Mouse (Mus musculus) liver, embryonic 15.5 days (tissue): ENCODE measurements around the gene Polrmt. TPM values are rescaled to one million over a fixed set of nuclear protein-coding genes. Genes with fewer than 3 reads are reported as not detected.
A peak's percentile ranks its signal among the peaks of the same experiment; 100 is the strongest.

Experiments used
- ATAC-seq: fragments of 200-750 bp; cut with Nextera tagmentation; 2 replicates; pipeline ENCODE4 v1.8.0; 2017; ENCODE audit warnings: moderate number of reproducible peaks, mild to moderate bottlenecking, moderate library complexity; ENCODE audit not compliant: insufficient read depth
- H3K27ac ChIP-seq: fragments of 300-500 bp; sonication (generic); replicated peaks from 2 replicates; pipeline ENCODE4 v1.5.1; 2015; ENCODE audit warnings: mild to moderate bottlenecking, inconsistent platforms
- H3K27me3 ChIP-seq: fragments of 300-500 bp; sonication (generic); 2 replicates; pipeline ENCODE4 v1.6.1; 2015; ENCODE audit warnings: mild to moderate bottlenecking, inconsistent platforms
- H3K36me3 ChIP-seq: fragments of 300-500 bp; sonication (generic); replicated peaks from 2 replicates; pipeline ENCODE4 v1.6.1; 2015; ENCODE audit warnings: moderate library complexity, mild to moderate bottlenecking, inconsistent platforms
- H3K4me1 ChIP-seq: fragments of 300-500 bp; sonication (generic); replicated peaks from 2 replicates; pipeline ENCODE4 v1.6.1; 2015; ENCODE audit warnings: inconsistent platforms
- H3K4me2 ChIP-seq: fragments of 300-500 bp; sonication (generic); 2 replicates; pipeline ENCODE4 v1.6.1; 2015; ENCODE audit warnings: moderate library complexity, mild to moderate bottlenecking, inconsistent platforms
- H3K4me3 ChIP-seq: fragments of 300-500 bp; sonication (generic); replicated peaks from 2 replicates; pipeline ENCODE4 v1.5.1; 2015; ENCODE audit warnings: mild to moderate bottlenecking, inconsistent platforms
- H3K9ac ChIP-seq: fragments of 300-500 bp; sonication (generic); 2 replicates; pipeline ENCODE4 v1.6.1; 2015; ENCODE audit warnings: moderate library complexity, mild to moderate bottlenecking, inconsistent platforms
- H3K9me3 ChIP-seq: fragments of 300-500 bp; sonication (generic); replicated peaks from 2 replicates; pipeline ENCODE4 v1.6.1; 2016; ENCODE audit warnings: inconsistent platforms
- WGBS: fragments of 180-500 bp; shearing (Covaris S2); methylation state at CpG from one replicate; pipeline ENCODE4 v1.1.7; 2015; ENCODE audit warnings: mixed read lengths; ENCODE audit not compliant: insufficient replicate concordance; 5-methylcytosine and 5-hydroxymethylcytosine counted together
- polyA plus RNA-seq: library from polyadenylated mRNA; unstranded; fragments of >200 nt; fragmentation: Nextera tagmentation; extraction: Ambion mirVana; gene quantifications from 2 replicates; pipeline ENCODE4 v1.2.1, GENCODE M21; 2015

Gene Polrmt
- 15.6 and 17.7 TPM in 2 replicates for polyA plus RNA-seq

GRCm38 (mm10) chr10:79745898-79746773 lies at the start of gene Polrmt:
Gene Polrmt (minus strand): TSS chr10:79746581.
- peak within 1 kb of the TSS; percentile 65 for H3K9ac ChIP-seq
- WGBS: 3% methylated on average over 38 of the region's 38 CpGs

GRCm38 (mm10) chr10:79795905-79796304 lies 49.5 kb upstream of the Polrmt start:
- Histone ChIP-seq H3K27me3 (peaks cover 23% of the 10 kb centered on the region), H3K9ac (no peak overlapping the region), H3K27ac (no peak overlapping the region), H3K4me1 (peaks cover 57% of the 10 kb centered on the region), H3K9me3 (no peaks in the 10 kb centered on the region), H3K4me2 (no peak overlapping the region), H3K4me3 (no peak overlapping the region), H3K36me3 (no peaks in the 10 kb centered on the region)
- 80% methylated on average over 3 of the region's 3 CpGs for WGBS
- ATAC-seq: no peak

More at GRCm38 (mm10) chr10:79745898-79746773, at the start of gene Polrmt:
- Histone ChIP-seq H3K4me3 (peak within 1 kb of the TSS; percentile 68), H3K4me2 (peak within 1 kb of the TSS; percentile 85), H3K9me3 (no peaks in the 10 kb centered on the region), H3K36me3 (peaks cover 31% of the 10 kb centered on the region), H3K27me3 (no peaks in the 10 kb centered on the region), H3K27ac (peak within 1 kb of the TSS; percentile 85), H3K4me1 (peaks cover 35% of the 10 kb centered on the region)
- ATAC-seq: peak; percentile 97

GRCm38 (mm10) chr10:79794491-79794931 lies 48.1 kb upstream of the Polrmt start:
- no peak for ATAC-seq
- H3K4me1 ChIP-seq: peaks cover 56% of the 10 kb centered on the region
- H3K9ac ChIP-seq: no peak overlapping the region
- WGBS: 21% methylated on average over 10 of the region's 10 CpGs
- H3K36me3 ChIP-seq: no peaks in the 10 kb centered on the region
- H3K4me2 ChIP-seq: peak overlapping the region; percentile 85
- no peaks in the 10 kb centered on the region for H3K9me3 ChIP-seq
- peaks cover 23% of the 10 kb centered on the region for H3K27me3 ChIP-seq
- H3K4me3 ChIP-seq: peak overlapping the region; percentile 64
- H3K27ac ChIP-seq: 0 out of 2 replicates have a peak overlapping the region, but pooled peaks have one; percentile 14

- 8% methylated on average over 38 of the region's 38 CpGs for WGBS
- peak overlapping the region; percentile 64 for H3K4me3 ChIP-seq
- peak overlapping the region; percentile 85 for H3K4me2 ChIP-seq
- H3K9ac ChIP-seq: peak overlapping the region; percentile 53
- H3K9me3 ChIP-seq: no peaks in the 10 kb centered on the region
- H3K4me1 ChIP-seq: peaks cover 53% of the 10 kb centered on the region
- no peak for ATAC-seq
- H3K27me3 ChIP-seq: peaks cover 23% of the 10 kb centered on the region
- H3K36me3 ChIP-seq: no peaks in the 10 kb centered on the region
- H3K27ac ChIP-seq: peak overlapping the region; percentile 33; the same call in 1 of the 2 replicates
Observed at GRCm38 (mm10) chr10:79793738-79794490, 47.5 kb upstream of the Polrmt start.

- H3K4me2 ChIP-seq: peak within 1 kb of the TSS; percentile 85
- H3K27ac ChIP-seq: peak within 1 kb of the TSS; percentile 33; the same call in 1 of the 2 replicates
- peak within 1 kb of the TSS; percentile 53 for H3K9ac ChIP-seq
- WGBS: 4% methylated on average over 51 of the region's 51 CpGs
- no peaks in the 10 kb centered on the region for H3K9me3 ChIP-seq
- H3K4me1 ChIP-seq: peaks cover 49% of the 10 kb centered on the region
- H3K36me3 ChIP-seq: no peaks in the 10 kb centered on the region
- H3K27me3 ChIP-seq: peaks cover 23% of the 10 kb centered on the region
- peak; percentile 36; the same call in 1 of the 2 replicates for ATAC-seq
- peak within 1 kb of the TSS; percentile 64 for H3K4me3 ChIP-seq
Observed at GRCm38 (mm10) chr10:79793051-79793737, 46.8 kb upstream of the Polrmt start, which contains the start of gene Palm. Gene Palm (plus strand): TSS chr10:79793572.

- Histone ChIP-seq H3K36me3 (no peaks in the 10 kb centered on the region), H3K4me3 (no peak overlapping the region), H3K4me2 (no peak overlapping the region; the same call in 1 of the 2 replicates), H3K4me1 (peaks cover 42% of the 10 kb centered on the region), H3K27ac (no peak overlapping the region), H3K27me3 (peaks cover 23% of the 10 kb centered on the region), H3K9me3 (no peaks in the 10 kb centered on the region), H3K9ac (no peak overlapping the region)
- no peak for ATAC-seq
- WGBS: 66% methylated on average over 5 of the region's 5 CpGs
Observed at GRCm38 (mm10) chr10:79792339-79793040, 46.1 kb upstream of the Polrmt start.

- peaks cover 23% of the 10 kb centered on the region for H3K27me3 ChIP-seq
- H3K9me3 ChIP-seq: no peaks in the 10 kb centered on the region
- ATAC-seq: no peak
- peaks cover 28% of the 10 kb centered on the region for H3K4me1 ChIP-seq
- WGBS: 47% methylated on average over 4 of the region's 4 CpGs
- H3K36me3 ChIP-seq: no peaks in the 10 kb centered on the region
- no peak within 1 kb of the TSS for H3K27ac ChIP-seq
- H3K4me3 ChIP-seq: no peak within 1 kb of the TSS
- no peak within 1 kb of the TSS for H3K9ac ChIP-seq
- H3K4me2 ChIP-seq: no peak within 1 kb of the TSS
Observed at GRCm38 (mm10) chr10:79790861-79791260, 44.5 kb upstream of the Polrmt start, which contains the start of gene Prss57. Gene Prss57 (minus strand): TSS chr10:79790961.

- Histone ChIP-seq H3K36me3 (no peaks in the 10 kb centered on the region), H3K9ac (no peak overlapping the region), H3K27me3 (peaks cover 18% of the 10 kb centered on the region), H3K4me1 (peaks cover 24% of the 10 kb centered on the region), H3K4me2 (no peak overlapping the region), H3K27ac (0 out of 2 replicates have a peak overlapping the region, but pooled peaks have one; percentile 42), H3K4me3 (no peak overlapping the region), H3K9me3 (no peaks in the 10 kb centered on the region)
- ATAC-seq: no peak
- 54% methylated on average over 2 of the region's 2 CpGs for WGBS
Observed at GRCm38 (mm10) chr10:79789581-79789980, 43.2 kb upstream of the Polrmt start.

- H3K27ac ChIP-seq: 0 out of 2 replicates have a peak overlapping the region, but pooled peaks have one; percentile 42
- no peak for ATAC-seq
Observed at GRCm38 (mm10) chr10:79788386-79789158, 42.2 kb upstream of the Polrmt start.

More at GRCm38 (mm10) chr10:79788386-79789158, 42.2 kb upstream of the Polrmt start:
- WGBS: 14% methylated on average over 7 of the region's 7 CpGs
- H3K36me3 ChIP-seq: no peaks in the 10 kb centered on the region
- no peak overlapping the region for H3K4me3 ChIP-seq
- no peaks in the 10 kb centered on the region for H3K9me3 ChIP-seq
- H3K27me3 ChIP-seq: peaks cover 13% of the 10 kb centered on the region
- H3K4me2 ChIP-seq: 0 out of 2 replicates have a peak overlapping the region, but pooled peaks have one; percentile 1
- H3K9ac ChIP-seq: no peak overlapping the region
- H3K4me1 ChIP-seq: peaks cover 15% of the 10 kb centered on the region
